Mouse (Mus musculus): Measurements from ENCODE around the gene Pacsin2.
"Not testable (repeated sequence)": the region's sequence is repeated elsewhere in the genome, so short reads cannot be mapped to it uniquely, and the experiment has no call there.

Pacsin2 gene

GRCm38 (mm10) chr15:83375136-83375535 is 89.3 kb downstream of the Pacsin2 start:
- DNase-seq (ENCODE audit: low spot score in 2 of 2) = peak in 1 of 2 experiments; percentile 60

- DNase-seq (ENCODE audit: low spot score in 2 of 2) = no peak
Measured at GRCm38 (mm10) chr15:83374076-83374475, 90.3 kb downstream of the Pacsin2 start.

- not testable (repeated sequence) for DNase-seq (ENCODE audit: low spot score in 2 of 2)
Measured at GRCm38 (mm10) chr15:83368702-83369101, 95.7 kb downstream of the Pacsin2 start.

- no peak for DNase-seq (ENCODE audit: low spot score in 2 of 2)
Measured at GRCm38 (mm10) chr15:83368261-83368660, 96.1 kb downstream of the Pacsin2 start.

GRCm38 (mm10) chr15:83366933-83367552 is 97.4 kb downstream of the Pacsin2 start:
- DNase-seq (ENCODE audit: low spot score in 2 of 2) = peak in 1 of 2 experiments; percentile 52

GRCm38 (mm10) chr15:83365697-83366096 is 98.7 kb downstream of the Pacsin2 start:
- no peak for DNase-seq (ENCODE audit: low spot score in 2 of 2)

GRCm38 (mm10) chr15:83364194-83364593 is 100.2 kb downstream of the Pacsin2 start:
- DNase-seq (ENCODE audit: low spot score in 2 of 2) = no peak

- DNase-seq (ENCODE audit: low spot score in 2 of 2) = not testable (repeated sequence)
Measured at GRCm38 (mm10) chr15:83362813-83363212, 101.6 kb downstream of the Pacsin2 start.

GRCm38 (mm10) chr15:83360899-83361298 is 103.5 kb downstream of the Pacsin2 start:
- DNase-seq (ENCODE audit: low spot score in 2 of 2) = not testable (repeated sequence)

- no peak for DNase-seq (ENCODE audit: low spot score in 2 of 2)
Measured at GRCm38 (mm10) chr15:83360140-83360539, 104.3 kb downstream of the Pacsin2 start.

- DNase-seq (ENCODE audit: low spot score in 2 of 2) = no peak
Measured at GRCm38 (mm10) chr15:83358476-83358875, 105.9 kb downstream of the Pacsin2 start.

GRCm38 (mm10) chr15:83351546-83351945 is 112.9 kb downstream of the Pacsin2 start:
- DNase-seq (ENCODE audit: low spot score in 2 of 2) = no peak

GRCm38 (mm10) chr15:83350859-83351258 is 113.5 kb downstream of the Pacsin2 start:
- DNase-seq (ENCODE audit: low spot score in 2 of 2) = no peak

- peak; percentile 81 to 95 for DNase-seq (ENCODE audit: low spot score in 2 of 2)
Measured at GRCm38 (mm10) chr15:83349954-83350711, 114.3 kb downstream of the Pacsin2 start, which contains the start of gene Arfgap3. Gene Arfgap3 (minus strand): TSS chr15:83350247.

GRCm38 (mm10) chr15:83349225-83349953 is 115.0 kb downstream of the Pacsin2 start:
- DNase-seq (ENCODE audit: low spot score in 2 of 2) = no peak

GRCm38 (mm10) chr15:83348747-83349146 is 115.7 kb downstream of the Pacsin2 start:
- no peak for DNase-seq (ENCODE audit: low spot score in 2 of 2)

- no peak for DNase-seq (ENCODE audit: low spot score in 2 of 2)
Measured at GRCm38 (mm10) chr15:83345898-83346529, 118.4 kb downstream of the Pacsin2 start.

GRCm38 (mm10) chr15:83344956-83345355 is 119.5 kb downstream of the Pacsin2 start:
- DNase-seq (ENCODE audit: low spot score in 2 of 2) = peak in 1 of 2 experiments; percentile 52

- no peak for DNase-seq (ENCODE audit: low spot score in 2 of 2)
Measured at GRCm38 (mm10) chr15:83344157-83344556, 120.2 kb downstream of the Pacsin2 start.

- no peak for DNase-seq (ENCODE audit: low spot score in 2 of 2)
Measured at GRCm38 (mm10) chr15:83338908-83339307, 125.5 kb downstream of the Pacsin2 start.

- DNase-seq (ENCODE audit: low spot score in 2 of 2) = no peak
Measured at GRCm38 (mm10) chr15:83337903-83338870, 126.2 kb downstream of the Pacsin2 start.

Data from left cerebral cortex, adult 9 months (tissue).